Mouse (Mus musculus) testis, postnatal 10 days (tissue): ENCODE results near the gene Zfp622.
"Not testable (repeated sequence)": the region's sequence is repeated elsewhere in the genome, so short reads cannot be mapped to it uniquely, and the experiment has no call there.

Experiments used
- DNase-seq: peaks from one replicate; pipeline ENCODE4 v3.0.0; 2021; ENCODE audit warnings: low spot score

Zfp622 gene

GRCm38 (mm10) chr15:25971596-25971995 lies 12.6 kb upstream of the Zfp622 start:
- DNase-seq, result no peak

- no peak for DNase-seq
These were observed 11.4 kb upstream of the Zfp622 start for GRCm38 (mm10) chr15:25972758-25973157.

DNA sequence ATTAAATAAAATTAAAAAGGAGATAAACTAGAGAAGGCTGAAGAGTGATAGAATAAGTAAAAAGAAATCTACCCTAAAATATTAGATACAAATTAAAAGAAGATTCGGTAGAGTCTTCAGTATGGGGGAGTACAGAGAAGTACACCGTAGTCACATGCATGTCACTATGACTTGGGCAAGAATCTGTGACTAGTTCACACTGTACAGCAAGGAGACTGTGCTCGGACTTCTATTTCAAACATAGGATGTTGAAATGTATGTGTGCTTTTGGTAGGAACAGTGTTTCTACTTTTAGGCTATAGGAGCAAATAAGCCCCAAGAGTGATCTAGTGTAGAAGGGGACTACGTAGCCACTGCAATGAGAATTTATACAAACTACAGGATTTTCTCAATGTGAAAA lies 9.8 kb upstream of the Zfp622 start:
- DNase-seq, result no peak

GRCm38 (mm10) chr15:25975810-25976209 lies 8.4 kb upstream of the Zfp622 start:
- no peak for DNase-seq

- DNase-seq, result not testable (repeated sequence)
These were observed 552 bp upstream of the Zfp622 start for GRCm38 (mm10) chr15:25983614-25984013.

GRCm38 (mm10) chr15:25984734-25985492 lies 747 bp downstream of the Zfp622 start:
- DNase-seq, result peak; percentile 47

GRCm38 (mm10) chr15:25992992-25993727 lies 9.0 kb downstream of the Zfp622 start:
- DNase-seq, result peak; percentile 52

- no peak for DNase-seq
These were observed 11.4 kb downstream of the Zfp622 start for GRCm38 (mm10) chr15:25995521-25995920.

DNA sequence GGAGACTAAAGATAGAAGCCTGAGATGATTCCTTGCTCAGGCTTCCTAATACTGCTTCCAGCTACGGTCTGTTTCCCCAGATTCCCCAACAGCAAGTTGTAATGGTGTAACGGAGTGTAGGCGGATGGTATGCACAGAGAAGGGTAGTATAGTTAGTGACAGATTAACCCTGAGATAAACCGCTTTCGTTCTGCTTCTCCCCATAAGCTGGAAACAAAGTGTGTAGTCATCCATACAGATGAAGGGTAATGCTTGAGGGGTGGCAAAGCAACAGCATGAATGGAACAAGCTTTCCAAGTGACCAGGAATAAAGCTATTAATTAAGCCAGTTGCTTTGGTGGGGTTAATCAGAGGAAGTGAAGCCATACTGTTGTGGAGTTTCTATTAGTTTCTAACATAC lies 15.4 kb downstream of the Zfp622 start:
- DNase-seq, result not testable (repeated sequence)

DNA sequence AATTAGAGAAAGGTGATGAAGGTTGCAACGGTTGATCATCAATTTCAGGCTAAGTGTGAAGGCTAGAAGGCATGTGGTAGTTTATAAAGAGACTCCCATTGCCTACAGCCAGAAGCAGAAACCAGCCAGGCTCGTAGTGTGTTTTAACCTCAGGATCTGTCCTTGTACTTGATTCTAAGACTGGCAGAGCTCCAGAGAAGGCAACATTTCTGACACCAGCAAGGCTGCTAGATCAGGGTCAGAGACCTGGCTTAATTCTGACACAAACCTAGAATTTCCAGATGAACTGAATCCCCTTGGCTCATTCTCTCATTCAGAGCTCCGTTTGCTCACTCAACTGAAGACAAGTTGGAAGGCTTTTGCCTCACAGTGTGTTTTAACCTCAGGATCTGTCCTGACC lies 24.5 kb downstream of the Zfp622 start:
- no peak for DNase-seq

GRCm38 (mm10) chr15:26012891-26013290 lies 28.7 kb downstream of the Zfp622 start:
- no peak for DNase-seq

- DNase-seq, result no peak
These were observed 32.0 kb downstream of the Zfp622 start for GRCm38 (mm10) chr15:26015979-26016665.

GRCm38 (mm10) chr15:26021721-26022120 lies 37.6 kb downstream of the Zfp622 start:
- DNase-seq, result no peak

GRCm38 (mm10) chr15:26022636-26023035 lies 38.5 kb downstream of the Zfp622 start:
- DNase-seq, result no peak

DNA sequence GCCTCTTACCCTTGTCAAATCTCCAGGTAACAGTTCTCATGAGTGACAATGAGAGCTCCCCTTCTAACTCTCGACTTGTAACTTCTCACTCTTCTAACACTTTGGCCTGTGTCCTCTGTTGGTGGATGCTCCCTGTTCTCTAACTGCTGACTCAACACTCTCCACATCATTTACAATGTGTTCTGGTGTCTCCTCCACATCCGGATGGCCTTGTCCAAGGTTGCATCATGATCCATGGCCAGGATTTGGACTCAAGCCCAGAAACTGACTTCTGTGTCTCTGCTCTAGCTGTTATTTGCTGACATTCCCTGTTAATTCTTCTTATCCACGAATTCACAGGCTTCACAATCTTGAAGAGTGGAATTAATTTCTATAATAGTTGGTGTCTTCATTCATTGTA lies 47.5 kb downstream of the Zfp622 start:
- DNase-seq, result no peak

GRCm38 (mm10) chr15:26040567-26040966 lies 56.4 kb downstream of the Zfp622 start:
- DNase-seq, result no peak

DNA sequence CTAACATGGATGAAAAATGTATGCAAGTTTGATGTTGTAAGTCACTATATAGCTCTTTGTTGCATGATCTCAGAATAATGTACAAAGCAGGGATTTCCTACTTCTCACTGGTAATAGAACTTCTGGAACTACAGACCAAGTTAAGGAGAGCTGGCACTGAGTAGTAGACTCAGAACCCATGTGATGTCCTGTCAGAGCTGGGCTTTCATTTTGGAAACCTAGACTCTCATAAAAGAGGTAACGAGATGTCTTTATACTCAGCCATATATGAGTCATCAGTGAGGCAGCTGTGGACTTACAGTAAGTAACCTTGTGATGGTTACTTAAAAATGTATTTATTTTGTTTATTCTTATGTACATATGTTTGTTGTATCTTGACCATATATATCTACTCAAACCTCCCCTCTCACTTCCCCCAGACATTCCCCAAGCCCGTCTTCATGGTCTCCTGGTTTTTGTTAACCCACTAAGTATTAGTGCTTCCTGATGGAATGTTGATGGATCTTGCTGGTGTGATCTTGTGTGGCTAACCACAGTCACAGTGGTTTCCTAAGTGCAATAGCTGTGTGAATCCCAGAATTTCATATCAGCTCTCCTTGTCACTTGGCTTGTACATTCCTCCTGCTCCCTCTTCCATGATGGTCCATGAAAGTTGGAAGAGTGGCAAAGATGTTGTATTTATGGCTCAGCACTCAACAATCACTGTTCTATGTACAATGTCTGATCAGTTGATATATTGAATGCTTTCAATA lies 57.2 kb downstream of the Zfp622 start:
- no peak for DNase-seq
